Mouse (Mus musculus) bone marrow macrophage, adult 2 months (primary cell): ENCODE results near the gene Colq. TPM values are rescaled to one million over a fixed set of nuclear protein-coding genes. Genes with fewer than 3 reads are reported as not detected.

Experiments
- H3K27ac ChIP-seq: 2 replicates; pipeline ENCODE4 v1.5.1; 2012; ENCODE audit warnings: low read depth, low read length; ENCODE audit not compliant: insufficient read depth
- H3K4me1 ChIP-seq: 2 replicates; pipeline ENCODE4 v1.6.1; 2012; ENCODE audit warnings: low read length; ENCODE audit not compliant: control insufficient read depth, insufficient read depth
- H3K4me3 ChIP-seq: 2 replicates; pipeline ENCODE4 v1.5.1; 2012; ENCODE audit warnings: mild to moderate bottlenecking, low read length, moderate library complexity; ENCODE audit not compliant: insufficient read depth
- CTCF ChIP-seq: IDR thresholded peaks from 2 replicates; pipeline ENCODE4 v1.5.1; 2012; ENCODE audit warnings: low read depth, mild to moderate bottlenecking, low read length, moderate library complexity
- POLR2A ChIP-seq: IDR thresholded peaks from 2 replicates; pipeline ENCODE4 v1.6.1; 2012; ENCODE audit warnings: mild to moderate bottlenecking, low read depth, low read length, borderline replicate concordance
- polyA plus RNA-seq: library from polyadenylated mRNA; stranded (reverse); fragments of >200 nt; gene quantifications from 2 replicates; pipeline ENCODE4 v1.2.4, GENCODE M21; 2012; ENCODE audit not compliant: missing spikeins, insufficient read depth, insufficient read length

Gene Colq
- polyA plus RNA-seq, 1 experiment = not detected

- TF ChIP-seq CTCF = no peak
- TF ChIP-seq POLR2A = no peak
- Histone ChIP-seq H3K4me3 (peak overlapping the region; percentile 91), H3K27ac (peak overlapping the region; percentile 82), H3K4me1 (peaks cover 10% of the 10 kb centered on the region)
These were observed 95.6 kb downstream of the Colq start for GRCm38 (mm10) chr14:31495538-31495937.

- Histone ChIP-seq H3K27ac (peak within 1 kb of the TSS; percentile 90), H3K4me3 (peak within 1 kb of the TSS; percentile 91), H3K4me1 (peaks cover 10% of the 10 kb centered on the region)
- no peak for TF ChIP-seq POLR2A
- TF ChIP-seq CTCF = no peak
These were observed 96.1 kb downstream of the Colq start, which contains the start of gene Mettl6 for GRCm38 (mm10) chr14:31494975-31495455. Gene Mettl6, minus strand, starts transcription at chr14:31495040.

- peak within 1 kb of the TSS; percentile 91 for H3K4me3 ChIP-seq
- peaks cover 11% of the 10 kb centered on the region for H3K4me1 ChIP-seq
- no peak for TF ChIP-seq POLR2A
- no peak for TF ChIP-seq CTCF
- peak within 1 kb of the TSS; percentile 90 for H3K27ac ChIP-seq
These were observed 96.7 kb downstream of the Colq start, which contains the start of gene Eaf1 for GRCm38 (mm10) chr14:31494349-31494974. Gene Eaf1, plus strand, starts transcription at chr14:31494399.

- peak overlapping the region; percentile 90 for H3K27ac ChIP-seq
- H3K4me3 ChIP-seq = peak overlapping the region; percentile 91
- H3K4me1 ChIP-seq = peaks cover 16% of the 10 kb centered on the region
- TF ChIP-seq CTCF (no peak), POLR2A (no peak)
These were observed 97.2 kb downstream of the Colq start for GRCm38 (mm10) chr14:31493901-31494300.

DNA sequence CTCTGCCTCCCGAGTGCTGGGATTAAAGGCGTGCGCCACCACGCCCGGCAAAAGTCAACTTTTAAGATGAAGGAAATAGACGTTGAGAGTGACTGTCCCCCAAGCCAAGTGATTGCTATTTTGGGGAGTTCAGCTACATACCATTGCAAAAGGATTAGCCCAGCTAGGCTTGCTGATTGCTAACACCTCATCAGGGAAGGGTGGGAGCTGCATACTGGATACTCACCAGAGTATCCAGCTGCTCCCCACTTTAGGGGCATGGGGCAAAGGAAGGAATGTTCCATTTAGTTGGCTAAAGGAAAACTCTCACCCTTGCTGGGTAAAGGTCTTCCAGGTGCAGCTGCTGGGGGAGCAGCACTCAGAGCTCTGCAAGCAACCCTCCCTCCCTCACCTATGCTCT, 103.1 kb downstream of the Colq start:
- Histone ChIP-seq H3K4me3 (no peak overlapping the region), H3K4me1 (peaks cover 8% of the 10 kb centered on the region), H3K27ac (no peak overlapping the region)
- no peak for TF ChIP-seq CTCF

GRCm38 (mm10) chr14:31486465-31486864, 104.7 kb downstream of the Colq start:
- TF ChIP-seq CTCF (no peak), POLR2A (no peak)
- Histone ChIP-seq H3K4me1 (peaks cover 19% of the 10 kb centered on the region), H3K27ac (no peak overlapping the region), H3K4me3 (no peak overlapping the region)

DNA sequence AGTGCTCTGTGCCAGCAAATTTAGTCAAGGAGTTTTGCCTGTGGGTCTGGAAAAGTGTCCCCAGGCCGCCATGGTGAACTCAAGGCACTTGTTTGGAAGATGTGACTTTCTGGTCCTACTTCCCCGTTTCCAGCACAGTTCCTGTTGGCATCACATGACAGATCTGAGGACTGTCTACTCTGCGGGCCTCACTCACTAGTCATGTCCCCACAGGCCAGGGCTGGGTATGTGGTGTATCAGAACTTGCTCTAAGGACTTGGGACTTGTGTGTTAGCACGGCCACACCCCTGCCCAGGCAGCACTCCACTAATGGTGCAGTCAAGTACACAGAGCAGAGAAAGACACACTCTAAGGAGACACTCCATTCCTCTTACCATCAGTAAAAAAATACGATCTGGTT, 108.7 kb downstream of the Colq start:
- TF ChIP-seq CTCF = no peak
- TF ChIP-seq POLR2A = no peak
- peak overlapping the region; percentile 68 for H3K27ac ChIP-seq

DNA sequence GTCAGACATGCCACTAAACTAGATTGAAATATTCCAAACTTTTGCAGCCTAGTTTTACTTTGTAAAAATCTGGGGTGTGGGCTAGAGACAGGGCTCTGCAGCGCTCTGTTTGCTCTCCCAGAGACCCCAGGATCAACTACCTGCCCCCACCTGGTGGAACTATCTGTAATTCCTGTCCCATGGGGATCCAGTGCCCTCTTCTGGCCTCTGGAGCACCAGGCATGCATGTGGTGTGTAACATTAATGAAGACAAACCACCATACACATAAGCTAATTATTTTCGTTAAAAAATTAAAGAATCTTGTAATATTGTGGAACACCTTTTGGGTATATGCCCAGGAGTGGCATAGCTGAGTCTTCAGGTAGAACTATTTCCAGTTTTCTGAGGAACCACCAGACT, 117.8 kb downstream of the Colq start:
- no peak overlapping the region for H3K4me3 ChIP-seq
- TF ChIP-seq POLR2A (no peak), CTCF (no peak)
- H3K27ac ChIP-seq = no peak overlapping the region
- no peaks in the 10 kb centered on the region for H3K4me1 ChIP-seq

More for the DNA sequence above, 108.7 kb downstream of the Colq start:
- Histone ChIP-seq H3K4me1 (peaks cover 11% of the 10 kb centered on the region), H3K4me3 (no peak overlapping the region)

Other genes starting within 250 kb of the Colq start
- 93.0 and 99.5 TPM in 2 replicates for gene Sh3bp5, start 155.3 kb downstream of the Colq start, polyA plus RNA-seq
- 25.8 and 27.0 TPM in 2 replicates for gene Eaf1, start 96.9 kb downstream of the Colq start, polyA plus RNA-seq
- 30.6 and 30.8 TPM in 2 replicates for gene Mettl6, start 96.3 kb downstream of the Colq start, polyA plus RNA-seq
- gene Gm49387, start 49.5 kb upstream of the Colq start, polyA plus RNA-seq = not detected in 2 replicates
- 11.9 and 14.2 TPM in 2 replicates for gene Btd, start 49.7 kb upstream of the Colq start, polyA plus RNA-seq
- gene Hacl1, start 49.9 kb upstream of the Colq start, polyA plus RNA-seq = 14.3 and 24.7 TPM in 2 replicates
- 25.5 and 26.7 TPM in 2 replicates for gene Ankrd28, start 239.3 kb upstream of the Colq start, polyA plus RNA-seq